Mouse (Mus musculus) kidney, embryonic 15.5 days (tissue): ENCODE results near the gene Amz1. TPM values are rescaled to one million over a fixed set of nuclear protein-coding genes. Genes with fewer than 3 reads are reported as not detected.
A peak's percentile ranks its signal among the peaks of the same experiment; 100 is the strongest.

Experiments used
- ATAC-seq: fragments of 200-750 bp; cut with Nextera tagmentation; replicated peaks from 2 replicates; pipeline ENCODE4 v1.8.0; 2017; ENCODE audit warnings: moderate TSS enrichment; ENCODE audit not compliant: low FRiP score
- H3K27ac ChIP-seq: fragments of 300-500 bp; sonication (generic); 2 replicates; pipeline ENCODE4 v1.5.1; 2015; ENCODE audit warnings: mild to moderate bottlenecking, inconsistent platforms
- H3K27me3 ChIP-seq: fragments of 300-500 bp; sonication (generic); 2 replicates; pipeline ENCODE4 v1.6.1; 2015; ENCODE audit warnings: inconsistent platforms
- H3K36me3 ChIP-seq: fragments of 300-500 bp; sonication (generic); 2 replicates; pipeline ENCODE4 v1.6.1; 2015; ENCODE audit warnings: inconsistent platforms
- H3K4me1 ChIP-seq: fragments of 300-500 bp; sonication (generic); 2 replicates; pipeline ENCODE4 v1.6.1; 2015; ENCODE audit warnings: inconsistent platforms
- H3K4me2 ChIP-seq: fragments of 300-500 bp; sonication (generic); 2 replicates; pipeline ENCODE4 v1.6.1; 2015; ENCODE audit warnings: moderate library complexity, mild to moderate bottlenecking, inconsistent platforms
- H3K4me3 ChIP-seq: fragments of 300-500 bp; sonication (generic); replicated peaks from 2 replicates; pipeline ENCODE4 v1.5.1; 2015; ENCODE audit warnings: mild to moderate bottlenecking, inconsistent platforms
- H3K9ac ChIP-seq: fragments of 300-500 bp; sonication (generic); 2 replicates; pipeline ENCODE4 v1.6.1; 2015; ENCODE audit warnings: mild to moderate bottlenecking, inconsistent platforms
- H3K9me3 ChIP-seq: fragments of 300-500 bp; sonication (generic); replicated peaks from 2 replicates; pipeline ENCODE4 v1.6.1; 2016; ENCODE audit warnings: inconsistent platforms
- WGBS: fragments of 180-500 bp; shearing (Covaris S2); methylation state at CpG from one replicate; pipeline ENCODE4 v1.1.7; 2015; ENCODE audit warnings: mixed read lengths; 5-methylcytosine and 5-hydroxymethylcytosine counted together
- polyA plus RNA-seq: library from polyadenylated mRNA; unstranded; fragments of >200 nt; fragmentation: Nextera tagmentation; extraction: Ambion mirVana; gene quantifications from 2 replicates; pipeline ENCODE4 v1.2.1, GENCODE M21; 2015

The Amz1 gene
- polyA plus RNA-seq, 1 experiment from 2014 or later: 2.1 TPM

GRCm38 (mm10) chr5:140702618-140703175, 21.2 kb upstream of the Amz1 start:
- peak overlapping the region; percentile 71 for H3K4me3 ChIP-seq
- no peaks in the 10 kb centered on the region for H3K9me3 ChIP-seq
- no peak for ATAC-seq
- H3K4me1 ChIP-seq: peaks cover 48% of the 10 kb centered on the region
- no peaks in the 10 kb centered on the region for H3K27me3 ChIP-seq
- H3K36me3 ChIP-seq: peaks cover 26% of the 10 kb centered on the region
- H3K27ac ChIP-seq: peak overlapping the region; percentile 95
- peak overlapping the region; percentile 84 for H3K4me2 ChIP-seq
- H3K9ac ChIP-seq: peak overlapping the region; percentile 84
- 70% methylated on average over 19 of the region's 19 CpGs for WGBS

GRCm38 (mm10) chr5:140703480-140704377, 20.2 kb upstream of the Amz1 start:
- peak overlapping the region; percentile 58; the same call in 1 of the 2 replicates for H3K9ac ChIP-seq
- H3K4me2 ChIP-seq: peak overlapping the region; percentile 82
- H3K9me3 ChIP-seq: no peaks in the 10 kb centered on the region
- H3K27me3 ChIP-seq: no peaks in the 10 kb centered on the region
- no peak for ATAC-seq
- peak overlapping the region; percentile 64 for H3K4me3 ChIP-seq
- H3K4me1 ChIP-seq: peaks cover 48% of the 10 kb centered on the region
- peak overlapping the region; percentile 95 for H3K27ac ChIP-seq
- H3K36me3 ChIP-seq: peaks cover 26% of the 10 kb centered on the region
- 35% methylated on average over 17 of the region's 17 CpGs for WGBS

- Histone ChIP-seq H3K27ac (peak within 1 kb of the TSS; percentile 95), H3K27me3 (no peaks in the 10 kb centered on the region), H3K36me3 (peaks cover 22% of the 10 kb centered on the region), H3K4me1 (peaks cover 47% of the 10 kb centered on the region), H3K4me2 (peak within 1 kb of the TSS; percentile 82), H3K9me3 (no peaks in the 10 kb centered on the region), H3K9ac (peak within 1 kb of the TSS; percentile 71), H3K4me3 (peak within 1 kb of the TSS; percentile 64)
- WGBS: under 1% methylated on average over 68 of the region's 69 CpGs
- ATAC-seq: peak; percentile 94
These were observed 19.3 kb upstream of the Amz1 start, which contains the start of gene Brat1 for GRCm38 (mm10) chr5:140704378-140705251. Gene Brat1, plus strand, starts transcription at chr5:140705011.

GRCm38 (mm10) chr5:140705501-140706171, 18.3 kb upstream of the Amz1 start:
- no peaks in the 10 kb centered on the region for H3K9me3 ChIP-seq
- peak overlapping the region; percentile 82 for H3K4me2 ChIP-seq
- H3K27ac ChIP-seq: peak overlapping the region; percentile 86
- WGBS: 47% methylated on average over 7 of the region's 7 CpGs
- H3K4me3 ChIP-seq: peak overlapping the region; percentile 64
- H3K9ac ChIP-seq: peak overlapping the region; percentile 71
- no peak for ATAC-seq
- H3K27me3 ChIP-seq: no peaks in the 10 kb centered on the region
- H3K4me1 ChIP-seq: peaks cover 38% of the 10 kb centered on the region
- H3K36me3 ChIP-seq: peaks cover 31% of the 10 kb centered on the region

- no peak overlapping the region for H3K27ac ChIP-seq
- H3K4me1 ChIP-seq: peaks cover 10% of the 10 kb centered on the region
- 88% methylated on average over 6 of the region's 6 CpGs for WGBS
- no peak overlapping the region for H3K4me3 ChIP-seq
- no peaks in the 10 kb centered on the region for H3K27me3 ChIP-seq
- H3K9me3 ChIP-seq: no peaks in the 10 kb centered on the region
- H3K36me3 ChIP-seq: peaks cover 78% of the 10 kb centered on the region
- ATAC-seq: no peak
- H3K9ac ChIP-seq: no peak overlapping the region
- no peak overlapping the region for H3K4me2 ChIP-seq
These were observed 13.6 kb upstream of the Amz1 start for GRCm38 (mm10) chr5:140710315-140710714.

- Histone ChIP-seq H3K36me3 (peaks cover 85% of the 10 kb centered on the region), H3K4me1 (peaks cover 3% of the 10 kb centered on the region), H3K27me3 (no peaks in the 10 kb centered on the region), H3K4me3 (no peak overlapping the region), H3K4me2 (no peak overlapping the region), H3K9me3 (no peaks in the 10 kb centered on the region), H3K9ac (no peak overlapping the region), H3K27ac (no peak overlapping the region)
- 80% methylated on average over 5 of the region's 5 CpGs for WGBS
- ATAC-seq: no peak
These were observed 12.9 kb upstream of the Amz1 start for GRCm38 (mm10) chr5:140711040-140711439.

- no peak overlapping the region for H3K27ac ChIP-seq
These were observed 3.2 kb upstream of the Amz1 start for GRCm38 (mm10) chr5:140720773-140721172.

GRCm38 (mm10) chr5:140722121-140722520, 1.8 kb upstream of the Amz1 start:
- Histone ChIP-seq H3K4me2 (no peak overlapping the region), H3K4me3 (no peak overlapping the region), H3K9me3 (no peaks in the 10 kb centered on the region), H3K4me1 (no peaks in the 10 kb centered on the region), H3K9ac (no peak overlapping the region), H3K27ac (no peak overlapping the region), H3K36me3 (peaks cover 27% of the 10 kb centered on the region), H3K27me3 (no peaks in the 10 kb centered on the region)
- WGBS: 73% methylated on average over 3 of the region's 3 CpGs
- no peak for ATAC-seq

More at GRCm38 (mm10) chr5:140720773-140721172, 3.2 kb upstream of the Amz1 start:
- Histone ChIP-seq H3K4me2 (no peak overlapping the region), H3K36me3 (peaks cover 41% of the 10 kb centered on the region), H3K4me1 (no peaks in the 10 kb centered on the region), H3K4me3 (no peak overlapping the region), H3K9me3 (no peaks in the 10 kb centered on the region), H3K9ac (no peak overlapping the region), H3K27me3 (no peaks in the 10 kb centered on the region)
- 82% methylated on average over 7 of the region's 7 CpGs for WGBS
- ATAC-seq: no peak

GRCm38 (mm10) chr5:140726062-140726839, 2.3 kb downstream of the Amz1 start:
- no peak overlapping the region for H3K4me3 ChIP-seq
- H3K4me2 ChIP-seq: no peak overlapping the region
- no peaks in the 10 kb centered on the region for H3K36me3 ChIP-seq
- no peak overlapping the region for H3K27ac ChIP-seq
- H3K27me3 ChIP-seq: no peaks in the 10 kb centered on the region
- H3K9me3 ChIP-seq: no peaks in the 10 kb centered on the region
- no peak overlapping the region for H3K9ac ChIP-seq
- ATAC-seq: no peak
- 89% methylated on average over 7 of the region's 7 CpGs for whole genome bisulfite sequencing
- no peaks in the 10 kb centered on the region for H3K4me1 ChIP-seq

- no peaks in the 10 kb centered on the region for H3K36me3 ChIP-seq
- H3K27ac ChIP-seq: no peak overlapping the region
- H3K4me2 ChIP-seq: no peak overlapping the region
- no peak overlapping the region for H3K9ac ChIP-seq
- no peaks in the 10 kb centered on the region for H3K9me3 ChIP-seq
- no peaks in the 10 kb centered on the region for H3K27me3 ChIP-seq
- no peaks in the 10 kb centered on the region for H3K4me1 ChIP-seq
- ATAC-seq: no peak
- H3K4me3 ChIP-seq: no peak overlapping the region
- 77% methylated on average over 17 of the region's 17 CpGs for WGBS
These were observed 3.2 kb downstream of the Amz1 start for GRCm38 (mm10) chr5:140726946-140727740.
